Mouse (Mus musculus): ENCODE measurements around the gene Ankrd6.
A peak's percentile ranks its signal among the peaks of the same experiment; 100 is the strongest.

Ankrd6 gene

GRCm38 (mm10) chr4:32789020-32789419, 161.6 kb downstream of the Ankrd6 start:
- no peak for DNase-seq (ENCODE audit: low read depth, low spot score)

GRCm38 (mm10) chr4:32787110-32787509, 163.5 kb downstream of the Ankrd6 start:
- no peak for DNase-seq (ENCODE audit: low read depth, low spot score)

GRCm38 (mm10) chr4:32779996-32780395, 170.6 kb downstream of the Ankrd6 start:
- DNase-seq (ENCODE audit: low read depth, low spot score) = no peak

- no peak for DNase-seq (ENCODE audit: low read depth, low spot score)
These were observed 180.3 kb downstream of the Ankrd6 start for GRCm38 (mm10) chr4:32770284-32770810.

- peak; percentile 2 for DNase-seq (ENCODE audit: low read depth, low spot score)
These were observed 182.6 kb downstream of the Ankrd6 start for GRCm38 (mm10) chr4:32768046-32768445.

GRCm38 (mm10) chr4:32767471-32767870, 183.2 kb downstream of the Ankrd6 start:
- DNase-seq (ENCODE audit: low read depth, low spot score) = no peak

- DNase-seq (ENCODE audit: low read depth, low spot score) = no peak
These were observed 193.2 kb downstream of the Ankrd6 start for GRCm38 (mm10) chr4:32757430-32757829.

Measured in skeletal muscle tissue, adult 2 months (tissue).